Mouse (Mus musculus) midbrain, embryonic 15.5 days (tissue): ENCODE measurements around the gene Slf2. TPM values are rescaled to one million over a fixed set of nuclear protein-coding genes. Genes with fewer than 3 reads are reported as not detected.

Experiments used
- ATAC-seq: fragments of 200-750 bp; cut with Nextera tagmentation; replicated peaks from 2 replicates; pipeline ENCODE4 v1.8.0; 2017; ENCODE audit warnings: moderate TSS enrichment
- H3K27ac ChIP-seq: fragments of 300-500 bp; sonication (generic); 2 replicates; pipeline ENCODE4 v1.5.1; 2015; ENCODE audit warnings: mild to moderate bottlenecking, inconsistent platforms
- H3K27me3 ChIP-seq: fragments of 300-500 bp; sonication (generic); replicated peaks from 2 replicates; pipeline ENCODE4 v1.6.1; 2015; ENCODE audit warnings: inconsistent platforms
- H3K36me3 ChIP-seq: fragments of 300-500 bp; sonication (generic); replicated peaks from 2 replicates; pipeline ENCODE4 v1.6.1; 2015; ENCODE audit warnings: inconsistent platforms
- H3K4me1 ChIP-seq: fragments of 300-500 bp; sonication (generic); 2 replicates; pipeline ENCODE4 v1.6.1; 2015; ENCODE audit warnings: inconsistent platforms
- H3K4me2 ChIP-seq: fragments of 300-500 bp; sonication (generic); 2 replicates; pipeline ENCODE4 v1.6.1; 2015; ENCODE audit warnings: inconsistent platforms, mild to moderate bottlenecking, moderate library complexity
- H3K4me3 ChIP-seq: fragments of 300-500 bp; sonication (generic); 2 replicates; pipeline ENCODE4 v1.5.1; 2015; ENCODE audit warnings: mild to moderate bottlenecking, inconsistent platforms
- H3K9ac ChIP-seq: fragments of 300-500 bp; sonication (generic); 2 replicates; pipeline ENCODE4 v1.6.1; 2015; ENCODE audit warnings: mild to moderate bottlenecking, inconsistent platforms
- H3K9me3 ChIP-seq: fragments of 300-500 bp; sonication (generic); 2 replicates; pipeline ENCODE4 v1.6.1; 2016; ENCODE audit warnings: inconsistent platforms
- WGBS: fragments of 180-500 bp; shearing (Covaris S2); methylation state at CpG from one replicate; pipeline ENCODE4 v1.1.7; 2015; ENCODE audit warnings: mixed read lengths; 5-methylcytosine and 5-hydroxymethylcytosine counted together
- polyA plus RNA-seq: library from polyadenylated mRNA; unstranded; fragments of >200 nt; fragmentation: Nextera tagmentation; extraction: Ambion mirVana; gene quantifications from 2 replicates; pipeline ENCODE4 v1.2.1, GENCODE M21; 2015

Gene Slf2
- polyA plus RNA-seq, 1 experiment from 2014 or later, result 33.0 TPM

DNA sequence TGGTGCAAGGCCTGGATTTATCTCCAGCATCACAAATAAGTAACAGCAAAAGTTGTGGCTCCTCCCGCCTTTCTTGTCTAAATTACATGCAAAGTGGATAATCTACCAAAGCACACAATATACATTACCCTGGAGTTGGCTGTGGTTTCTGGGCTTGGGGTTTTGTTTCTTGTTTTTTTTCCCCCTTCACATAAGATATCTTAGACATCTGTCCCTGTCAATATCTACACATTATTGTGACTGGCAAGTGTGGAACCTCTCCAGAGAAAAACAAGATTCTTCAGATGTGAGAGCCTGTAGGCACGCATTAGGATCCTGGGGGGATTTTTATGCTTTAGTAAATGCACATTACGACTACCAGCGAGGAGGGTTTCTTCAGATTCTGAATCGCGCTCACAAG lies 12.8 kb upstream of the Slf2 start:
- H3K27ac ChIP-seq, result no peak overlapping the region
- H3K9ac ChIP-seq, result no peak overlapping the region
- no peak overlapping the region for H3K4me3 ChIP-seq
- 86% methylated on average over 6 of the region's 6 CpGs for WGBS
- H3K4me2 ChIP-seq, result no peak overlapping the region
- no peaks in the 10 kb centered on the region for H3K9me3 ChIP-seq
- no peaks in the 10 kb centered on the region for H3K36me3 ChIP-seq
- H3K27me3 ChIP-seq, result no peaks in the 10 kb centered on the region
- H3K4me1 ChIP-seq, result no peaks in the 10 kb centered on the region
- no peak for ATAC-seq

DNA sequence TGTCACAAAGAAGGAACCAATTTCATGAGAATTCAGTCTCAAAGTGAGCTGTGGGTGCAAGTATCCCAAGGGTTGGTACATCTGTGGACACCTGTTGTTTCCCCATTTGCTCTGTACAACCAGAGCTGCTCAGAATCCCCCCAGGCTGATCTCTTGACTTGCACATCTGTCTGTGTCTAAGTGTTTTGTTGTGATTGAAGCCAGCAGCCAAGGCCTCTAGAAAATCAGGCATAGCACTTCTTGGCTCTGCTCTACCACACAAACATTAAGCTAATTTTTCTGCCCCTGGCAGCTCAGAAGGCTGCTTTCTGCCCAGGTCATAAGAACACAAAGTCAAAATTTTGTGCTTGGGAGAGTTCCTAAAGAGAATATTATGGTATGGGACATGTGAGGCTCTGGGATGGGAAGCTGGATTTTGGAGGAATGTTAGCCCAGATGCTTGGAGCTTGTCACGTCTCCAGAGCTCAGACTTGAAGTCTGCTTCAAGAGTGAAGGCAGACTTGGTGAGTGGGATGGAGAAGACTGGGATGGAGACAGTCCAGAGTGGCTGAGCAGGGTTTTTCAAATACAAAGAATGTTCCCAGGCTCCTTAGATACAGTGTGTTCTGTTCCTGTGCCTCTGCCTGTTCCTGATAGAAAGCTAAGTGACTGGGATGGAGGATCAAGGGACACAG lies 9.3 kb upstream of the Slf2 start:
- H3K4me3 ChIP-seq, result no peak overlapping the region
- no peaks in the 10 kb centered on the region for H3K9me3 ChIP-seq
- H3K27me3 ChIP-seq, result no peaks in the 10 kb centered on the region; the same call in 1 of the 2 replicates
- H3K9ac ChIP-seq, result no peak overlapping the region
- ATAC-seq, result no peak
- H3K4me1 ChIP-seq, result no peaks in the 10 kb centered on the region
- H3K36me3 ChIP-seq, result no peaks in the 10 kb centered on the region
- no peak overlapping the region for H3K27ac ChIP-seq
- WGBS, result 75% methylated on average over 1 of the region's 1 CpGs
- no peak overlapping the region for H3K4me2 ChIP-seq

DNA sequence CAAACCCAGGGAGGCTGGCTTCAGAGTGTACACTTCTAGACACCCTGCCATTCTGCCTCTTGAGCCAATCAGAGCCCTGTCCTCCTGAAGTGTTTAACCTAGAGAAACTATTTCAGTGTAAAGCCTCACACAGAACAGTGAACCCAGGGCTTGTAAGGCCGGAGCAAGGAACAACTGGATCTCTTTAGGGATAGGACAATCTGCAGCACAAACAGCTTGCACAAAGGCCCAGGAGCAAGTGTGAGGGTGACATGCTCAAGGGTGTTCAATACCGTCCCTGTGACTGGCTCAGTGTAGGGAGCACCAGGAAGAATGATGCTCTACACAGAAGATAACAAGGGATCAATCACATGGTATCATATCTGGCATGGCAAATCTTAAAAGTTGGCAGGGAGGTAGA lies 8.4 kb upstream of the Slf2 start:
- no peak overlapping the region for H3K27ac ChIP-seq
- no peaks in the 10 kb centered on the region for H3K9me3 ChIP-seq
- no peak overlapping the region for H3K4me2 ChIP-seq
- WGBS, result 84% methylated on average over 2 of the region's 2 CpGs
- H3K4me1 ChIP-seq, result no peaks in the 10 kb centered on the region
- no peak for ATAC-seq
- no peaks in the 10 kb centered on the region for H3K36me3 ChIP-seq
- no peak overlapping the region for H3K9ac ChIP-seq
- H3K4me3 ChIP-seq, result no peak overlapping the region
- no peaks in the 10 kb centered on the region; the same call in 1 of the 2 replicates for H3K27me3 ChIP-seq

DNA sequence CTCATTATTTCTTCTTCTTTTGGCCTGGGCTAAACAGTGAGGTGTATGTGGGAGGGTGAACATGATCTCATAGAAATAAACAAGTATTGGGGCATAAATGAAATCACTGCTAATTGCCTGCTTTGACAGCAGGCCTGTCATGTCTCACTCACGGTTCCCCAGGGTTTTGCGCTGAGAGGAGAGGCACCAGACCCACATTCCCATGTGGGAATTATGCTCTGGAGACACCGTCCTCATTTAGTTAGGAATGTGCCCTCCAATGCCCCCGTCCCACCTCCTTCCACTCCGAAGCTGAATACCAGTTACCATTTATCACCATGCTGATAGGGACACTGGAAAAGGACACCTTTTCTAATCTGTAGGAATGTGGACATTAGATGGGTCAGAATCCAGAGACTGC lies 6.3 kb upstream of the Slf2 start:
- no peak overlapping the region for H3K4me2 ChIP-seq
- WGBS, result 81% methylated on average over 5 of the region's 5 CpGs

DNA sequence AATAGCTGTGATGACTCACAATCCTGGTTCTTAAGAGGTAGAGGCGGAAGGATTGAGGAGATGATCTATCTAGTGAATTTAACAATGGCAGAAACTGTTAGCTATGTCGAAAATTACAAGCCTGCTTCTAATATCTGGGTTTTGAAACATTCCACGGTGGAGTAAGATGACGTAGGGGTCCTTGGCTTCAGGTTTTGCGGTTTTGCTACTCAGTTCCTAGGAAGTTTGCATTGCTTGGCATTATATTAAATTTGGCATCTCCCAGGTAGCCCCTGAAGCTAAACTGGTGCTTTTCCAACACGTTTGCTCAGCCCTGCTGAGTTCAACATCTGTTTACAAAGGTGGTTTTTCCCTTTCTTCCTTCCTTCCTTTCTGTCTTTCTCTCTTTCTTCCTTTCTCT lies 4.2 kb upstream of the Slf2 start:
- Histone ChIP-seq H3K4me1 (peaks cover 5% of the 10 kb centered on the region; the same call in 1 of the 2 replicates), H3K27me3 (peaks cover 3% of the 10 kb centered on the region; the same call in 1 of the 2 replicates), H3K4me2 (no peak overlapping the region), H3K27ac (no peak overlapping the region), H3K4me3 (no peak overlapping the region), H3K9me3 (no peaks in the 10 kb centered on the region), H3K9ac (no peak overlapping the region), H3K36me3 (no peaks in the 10 kb centered on the region)
- ATAC-seq, result no peak
- 82% methylated on average over 6 of the region's 6 CpGs for WGBS

More for the DNA sequence above, 6.3 kb upstream of the Slf2 start:
- Histone ChIP-seq H3K4me1 (no peaks in the 10 kb centered on the region), H3K36me3 (no peaks in the 10 kb centered on the region), H3K4me3 (no peak overlapping the region), H3K9me3 (no peaks in the 10 kb centered on the region), H3K9ac (no peak overlapping the region), H3K27me3 (peaks cover 3% of the 10 kb centered on the region; the same call in 1 of the 2 replicates), H3K27ac (no peak overlapping the region)
- ATAC-seq, result no peak

DNA sequence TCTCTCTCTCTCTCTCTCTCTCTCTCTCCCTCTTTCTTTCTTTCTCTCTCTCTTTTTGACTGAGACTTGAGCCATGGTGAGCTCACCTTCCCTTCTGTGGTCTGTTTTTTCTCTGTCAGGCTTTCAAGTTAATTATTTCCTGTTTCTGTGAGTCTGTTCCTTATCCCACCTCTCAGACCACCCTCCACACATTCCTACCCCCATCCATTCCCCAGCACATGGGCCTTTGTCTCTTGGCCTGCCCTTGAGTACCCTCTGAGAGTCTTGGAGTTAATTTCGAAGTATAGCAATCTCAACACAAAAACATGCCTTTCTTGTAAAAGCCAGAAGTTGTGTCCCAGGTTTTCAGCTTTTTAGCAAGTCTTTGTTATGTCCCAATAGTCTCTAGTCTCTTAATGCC lies 3.7 kb upstream of the Slf2 start:
- no peaks in the 10 kb centered on the region for H3K9me3 ChIP-seq
- H3K27me3 ChIP-seq, result peaks cover 3% of the 10 kb centered on the region; the same call in 1 of the 2 replicates
- no peak overlapping the region for H3K4me3 ChIP-seq
- no peaks in the 10 kb centered on the region for H3K36me3 ChIP-seq
- ATAC-seq, result no peak
- no peak overlapping the region for H3K9ac ChIP-seq
- peaks cover 8% of the 10 kb centered on the region for H3K4me1 ChIP-seq
- no peak overlapping the region for H3K4me2 ChIP-seq
- no peak overlapping the region for H3K27ac ChIP-seq
- WGBS, result 58% methylated on average over 1 of the region's 1 CpGs

DNA sequence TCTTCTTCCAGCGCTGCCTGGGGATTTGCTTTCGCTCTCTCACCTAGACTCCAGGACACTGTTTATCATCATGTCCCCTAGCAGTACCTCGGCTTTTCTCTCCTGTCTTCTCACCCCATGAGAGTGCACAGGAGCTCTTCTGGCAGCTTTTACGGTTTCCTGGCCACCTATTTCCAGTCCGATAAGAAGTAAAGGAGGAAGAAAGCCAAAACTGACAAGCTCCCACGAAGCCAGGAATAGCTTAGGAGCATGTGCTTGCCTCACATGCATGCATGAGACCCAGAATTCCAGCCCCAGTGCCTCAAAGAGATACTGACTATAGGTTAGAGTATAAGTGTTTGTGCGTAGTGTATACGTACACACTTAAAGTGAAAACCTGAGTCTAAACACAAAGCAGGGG lies 2.8 kb upstream of the Slf2 start:
- H3K9me3 ChIP-seq, result no peaks in the 10 kb centered on the region
- no peak for ATAC-seq
- H3K27ac ChIP-seq, result no peak overlapping the region
- H3K27me3 ChIP-seq, result peaks cover 3% of the 10 kb centered on the region; the same call in 1 of the 2 replicates
- no peak overlapping the region for H3K9ac ChIP-seq
- no peaks in the 10 kb centered on the region for H3K36me3 ChIP-seq
- peaks cover 15% of the 10 kb centered on the region for H3K4me1 ChIP-seq
- no peak overlapping the region for H3K4me3 ChIP-seq
- WGBS, result 50% methylated on average over 8 of the region's 8 CpGs
- H3K4me2 ChIP-seq, result no peak overlapping the region

DNA sequence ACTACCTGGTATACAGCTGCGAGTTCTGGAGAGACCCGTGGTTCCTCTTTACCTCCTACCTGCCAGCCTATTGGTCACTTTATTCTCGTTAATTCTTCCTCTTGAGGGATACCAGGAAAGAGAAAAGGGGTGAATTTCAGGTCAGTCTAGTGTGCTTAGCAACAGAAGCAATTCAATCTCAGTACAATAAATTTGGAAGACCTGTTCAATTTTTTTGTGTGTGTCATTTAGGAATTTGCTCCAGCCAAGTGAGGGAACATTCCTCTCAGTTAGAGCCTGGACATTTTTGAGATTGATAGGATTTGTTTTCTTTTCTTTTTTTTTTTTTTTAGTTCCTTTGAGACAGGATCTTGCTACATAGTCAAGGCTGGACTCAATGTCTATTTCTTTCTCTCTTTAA lies 1.7 kb upstream of the Slf2 start:
- H3K9ac ChIP-seq, result no peak overlapping the region
- H3K27ac ChIP-seq, result no peak overlapping the region
- 30% methylated on average over 3 of the region's 3 CpGs for WGBS
- H3K36me3 ChIP-seq, result no peaks in the 10 kb centered on the region
- H3K27me3 ChIP-seq, result peaks cover 3% of the 10 kb centered on the region; the same call in 1 of the 2 replicates
- peaks cover 20% of the 10 kb centered on the region for H3K4me1 ChIP-seq
- H3K4me2 ChIP-seq, result no peak overlapping the region
- no peak overlapping the region for H3K4me3 ChIP-seq
- ATAC-seq, result no peak
- no peaks in the 10 kb centered on the region for H3K9me3 ChIP-seq

DNA sequence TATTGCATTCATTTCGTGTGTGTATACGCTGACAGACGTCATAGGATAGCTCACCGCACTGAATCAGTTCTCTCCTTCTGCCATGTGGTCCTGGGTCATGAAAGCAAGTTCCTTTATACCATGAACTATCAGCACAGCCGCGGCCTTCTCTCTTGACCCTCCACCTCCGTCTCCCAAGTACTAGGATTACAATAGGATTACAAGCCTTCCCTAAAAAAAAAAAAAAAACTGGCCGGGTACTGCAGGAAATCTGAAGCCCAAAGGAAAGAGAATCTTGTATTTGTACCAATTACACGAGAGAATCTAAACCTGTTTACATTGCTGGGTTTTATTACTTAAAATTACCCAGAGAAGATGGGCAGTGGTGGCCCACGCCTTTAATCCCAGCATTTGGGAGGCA lies 1.3 kb upstream of the Slf2 start:
- H3K36me3 ChIP-seq, result no peaks in the 10 kb centered on the region
- ATAC-seq, result no peak
- H3K4me2 ChIP-seq, result no peak overlapping the region
- no peak overlapping the region for H3K27ac ChIP-seq
- H3K9ac ChIP-seq, result no peak overlapping the region
- no peaks in the 10 kb centered on the region for H3K9me3 ChIP-seq
- 38% methylated on average over 10 of the region's 10 CpGs for WGBS
- H3K4me1 ChIP-seq, result peaks cover 20% of the 10 kb centered on the region
- H3K27me3 ChIP-seq, result peaks cover 3% of the 10 kb centered on the region; the same call in 1 of the 2 replicates
- no peak overlapping the region; the same call in 1 of the 2 replicates for H3K4me3 ChIP-seq

DNA sequence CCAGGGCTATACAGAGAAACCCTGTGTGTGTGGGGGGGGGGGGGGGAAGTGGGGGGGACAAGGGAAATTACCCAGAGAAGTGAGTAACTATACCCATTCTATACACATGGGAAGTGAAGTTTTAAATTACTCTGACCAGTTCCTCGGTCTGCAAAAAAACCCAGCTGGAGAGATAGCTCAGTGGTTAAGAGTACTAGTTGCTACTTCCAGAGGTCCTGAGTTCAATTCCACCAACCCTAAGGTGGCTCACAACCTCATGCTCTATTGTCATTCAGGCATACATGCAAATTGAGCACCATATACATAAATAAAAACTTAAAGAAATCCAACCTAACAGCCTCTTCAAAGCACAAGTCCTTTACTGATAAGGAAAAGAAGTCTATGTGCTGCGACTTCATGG lies 829 bp upstream of the Slf2 start:
- no peak for ATAC-seq
- Histone ChIP-seq H3K9ac (peak overlapping the region; percentile 66), H3K27me3 (peaks cover 3% of the 10 kb centered on the region; the same call in 1 of the 2 replicates), H3K4me1 (peaks cover 20% of the 10 kb centered on the region), H3K4me3 (peak overlapping the region; percentile 97), H3K9me3 (no peaks in the 10 kb centered on the region), H3K27ac (0 out of 2 replicates have a peak overlapping the region, but pooled peaks have one; percentile 86), H3K4me2 (peak overlapping the region; percentile 55), H3K36me3 (peaks cover 2% of the 10 kb centered on the region; the same call in 1 of the 2 replicates)
- WGBS, result 56% methylated on average over 2 of the region's 2 CpGs

DNA sequence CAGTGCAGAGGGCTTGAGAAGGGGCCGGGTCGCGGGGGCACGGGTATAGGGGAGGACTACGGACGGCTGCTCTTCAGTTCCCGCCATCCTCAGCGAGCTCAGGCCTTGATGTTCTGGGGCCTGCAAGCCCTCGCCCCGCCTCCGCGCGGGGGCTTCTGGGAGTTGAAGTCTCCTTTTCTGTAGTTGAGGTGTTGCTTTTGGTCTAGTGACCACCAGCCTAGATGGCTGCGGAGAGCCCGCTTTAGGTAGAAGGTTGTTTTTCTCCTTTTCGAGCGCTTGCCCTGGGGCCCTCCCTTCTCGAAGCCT lies 456 bp downstream of the Slf2 start:
- ATAC-seq, result peak; percentile 94
- WGBS, result under 1% methylated on average over 18 of the region's 18 CpGs
- Histone ChIP-seq H3K4me3 (peak overlapping the region; percentile 97), H3K36me3 (peaks cover 8% of the 10 kb centered on the region; the same call in 1 of the 2 replicates), H3K9me3 (no peaks in the 10 kb centered on the region), H3K9ac (peak overlapping the region; percentile 89), H3K27me3 (peaks cover 3% of the 10 kb centered on the region; the same call in 1 of the 2 replicates), H3K4me2 (peak overlapping the region; percentile 68), H3K27ac (peak overlapping the region; percentile 86), H3K4me1 (peaks cover 20% of the 10 kb centered on the region)

DNA sequence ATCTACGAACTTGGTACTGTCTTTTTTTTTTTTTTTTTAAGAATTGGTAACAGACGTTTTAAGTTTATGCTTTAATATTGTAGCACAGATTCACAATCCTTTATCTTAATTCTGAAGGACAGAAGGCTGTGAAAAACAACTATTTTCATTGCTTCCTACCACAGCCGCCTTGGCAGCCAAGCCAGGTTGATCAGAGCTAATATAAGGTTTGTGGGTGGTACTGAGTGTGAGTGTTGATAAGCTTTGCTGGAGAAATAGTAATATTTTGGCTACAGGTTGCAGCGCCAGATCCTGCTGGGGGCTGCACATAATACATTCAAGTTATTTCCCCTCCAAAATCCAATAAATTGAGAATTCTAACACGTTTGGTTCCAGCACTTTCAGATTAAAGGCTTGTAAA lies 1.1 kb downstream of the Slf2 start:
- Histone ChIP-seq H3K4me2 (peak overlapping the region; percentile 68), H3K9ac (no peak overlapping the region), H3K4me3 (peak overlapping the region; percentile 97), H3K4me1 (peaks cover 20% of the 10 kb centered on the region), H3K27ac (no peak overlapping the region), H3K27me3 (peaks cover 3% of the 10 kb centered on the region; the same call in 1 of the 2 replicates), H3K36me3 (peaks cover 13% of the 10 kb centered on the region; the same call in 1 of the 2 replicates), H3K9me3 (no peaks in the 10 kb centered on the region)
- ATAC-seq, result no peak
- WGBS, result 64% methylated on average over 5 of the region's 5 CpGs

DNA sequence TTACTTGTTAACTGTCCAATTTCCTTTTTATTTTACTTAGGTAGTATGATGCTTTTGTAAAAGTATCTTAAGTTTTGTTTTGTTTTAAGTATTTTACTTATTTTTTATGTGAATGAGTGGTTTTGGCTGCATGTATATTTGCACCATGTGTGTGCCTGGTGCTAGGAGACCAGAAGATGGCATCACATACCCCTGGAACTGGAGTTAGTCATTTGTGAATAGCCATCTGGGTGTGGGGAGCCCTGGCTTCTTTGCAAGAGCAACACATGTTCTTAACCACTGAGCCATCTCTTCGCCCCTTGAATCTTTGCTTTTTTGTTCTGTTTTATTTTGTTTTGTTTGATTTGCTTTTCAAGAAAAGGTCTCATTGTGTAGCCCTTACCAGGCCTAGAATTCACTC lies 2.2 kb downstream of the Slf2 start:
- Histone ChIP-seq H3K9me3 (no peaks in the 10 kb centered on the region), H3K27me3 (peaks cover 3% of the 10 kb centered on the region; the same call in 1 of the 2 replicates), H3K9ac (no peak overlapping the region), H3K4me3 (no peak overlapping the region), H3K27ac (no peak overlapping the region), H3K4me2 (no peak overlapping the region), H3K36me3 (peaks cover 13% of the 10 kb centered on the region; the same call in 1 of the 2 replicates), H3K4me1 (peaks cover 20% of the 10 kb centered on the region)
- WGBS, result 93% methylated on average over 1 of the region's 1 CpGs
- ATAC-seq, result no peak
